ENCODE assay signal across 24 mouse cellular contexts in the genomic region with DNA sequence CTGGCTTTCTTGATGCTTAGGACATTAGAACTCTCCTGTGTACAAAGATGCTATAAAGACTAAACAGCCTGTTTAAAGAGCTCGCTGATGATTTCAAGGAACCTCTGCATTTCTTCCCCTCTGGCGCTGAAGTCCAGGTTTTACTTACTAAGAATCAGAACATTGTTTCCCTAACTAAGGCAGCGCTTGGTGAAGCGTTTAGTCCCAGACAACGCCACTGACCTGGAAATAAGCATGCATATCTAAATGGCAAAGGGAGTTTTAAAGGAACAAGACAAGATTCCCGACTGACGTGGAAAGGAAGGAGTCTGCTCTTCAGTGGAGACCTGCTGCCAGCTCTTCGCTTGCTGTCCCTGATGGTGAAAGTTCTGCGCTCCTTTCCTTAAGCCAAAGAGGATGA.
DNase-seq lines count a peak whose midpoint lies in the region; ATAC-seq and TF ChIP-seq lines count a peak whose summit lies in the region.
"Had no signal": no experiment of that assay in that cellular context is flagged by ENCODE, and none has a peak within 500 bp of the region (broad histone marks: within the 10 kb centered on the region; RNA-seq: fewer than 3 reads in every experiment).

No protein-coding gene starts in this region.

- no peaks in the 10 kb centered on the region for H3K27me3 ChIP-seq in kidney, embryonic 16.5 days (ENCODE audit: insufficient read depth, low read length)
- H3K27me3 ChIP-seq in midbrain, postnatal 0 days (ENCODE audit: insufficient read depth, low read length), result no peaks in the 10 kb centered on the region
- H3K27me3 ChIP-seq in midbrain, embryonic 10.5 days (ENCODE audit: low read depth, poor library complexity, severe bottlenecking), result no peaks in the 10 kb centered on the region
- H3K27me3 ChIP-seq in kidney, embryonic 15.5 days, result no peaks in the 10 kb centered on the region
- no peaks in the 10 kb centered on the region for H3K27me3 ChIP-seq in forebrain, embryonic 15.5 days
- H3K27me3 ChIP-seq: CH12.LX; embryonic facial prominence, embryonic 15.5 days; hindbrain, embryonic 13.5 days had no signal

- H3K4me1 ChIP-seq in kidney, embryonic 16.5 days (ENCODE audit: insufficient read depth, low read length), result no peaks in the 10 kb centered on the region
- H3K4me1 ChIP-seq in midbrain, postnatal 0 days (ENCODE audit: insufficient read depth, low read length), result 0 out of 2 replicates have a peak, but pooled peaks cover 3% of the 10 kb centered on the region
- peaks cover 4% of the 10 kb centered on the region; the same call in 1 of the 2 replicates for H3K4me1 ChIP-seq in midbrain, embryonic 10.5 days
- peaks cover 6% of the 10 kb centered on the region; the same call in 1 of the 2 replicates for H3K4me1 ChIP-seq in kidney, embryonic 15.5 days
- H3K4me1 ChIP-seq in forebrain, embryonic 15.5 days, result no peaks in the 10 kb centered on the region
- H3K4me1 ChIP-seq: embryonic facial prominence, embryonic 15.5 days; heart, embryonic 10.5 days had no signal

- no peak overlapping the region for H3K4me2 ChIP-seq in kidney, embryonic 16.5 days (replicated peaks; ENCODE audit: low read depth, low read length)
- no peak overlapping the region for H3K4me2 ChIP-seq in midbrain, postnatal 0 days (ENCODE audit: low read depth, low read length, poor library complexity, severe bottlenecking)
- no peak overlapping the region for H3K4me2 ChIP-seq in kidney, embryonic 15.5 days
- H3K4me2 ChIP-seq in forebrain, embryonic 15.5 days (replicated peaks), result no peak overlapping the region
- H3K4me2 ChIP-seq: embryonic facial prominence, embryonic 15.5 days; hindbrain, embryonic 13.5 days had no signal

- H3K9ac ChIP-seq in kidney, embryonic 16.5 days (replicated peaks; ENCODE audit: low read length), result no peak overlapping the region
- no peak overlapping the region for H3K9ac ChIP-seq in midbrain, postnatal 0 days (replicated peaks; ENCODE audit: low read length, poor library complexity, severe bottlenecking)
- no peak overlapping the region for H3K9ac ChIP-seq in kidney, embryonic 15.5 days
- H3K9ac ChIP-seq in forebrain, embryonic 15.5 days (replicated peaks), result no peak overlapping the region
- H3K9ac ChIP-seq: embryonic facial prominence, embryonic 15.5 days; hindbrain, embryonic 13.5 days had no signal

- no peak for TF ChIP-seq CTCF in midbrain, postnatal 0 days (IDR thresholded peaks at IDR 0.05)

- no peak overlapping the region for H3K27ac ChIP-seq in kidney, embryonic 16.5 days (ENCODE audit: low read length)
- no peak overlapping the region for H3K27ac ChIP-seq in midbrain, postnatal 0 days (ENCODE audit: low read depth, low read length)
- no peak overlapping the region for H3K27ac ChIP-seq in midbrain, embryonic 10.5 days (replicated peaks)
- H3K27ac ChIP-seq in kidney, embryonic 15.5 days, result no peak overlapping the region
- H3K27ac ChIP-seq in forebrain, embryonic 15.5 days (replicated peaks), result no peak overlapping the region
- H3K27ac ChIP-seq: embryonic facial prominence, embryonic 15.5 days; forebrain, embryonic 10.5 days; heart, embryonic 10.5 days; hindbrain, embryonic 13.5 days had no signal

- DNase-seq in kidney, adult 18-20 months, result peak; percentile 9
- peak; percentile 17 for DNase-seq in midbrain, postnatal 0 days (ENCODE audit: low spot score)
- DNase-seq in midbrain, embryonic 10.5 days (ENCODE audit: low spot score), result no peak
- DNase-seq in retina, embryonic 14.5 days (ENCODE audit: low spot score), result peak; percentile 60
- DNase-seq in spleen, postnatal 10 days (ENCODE audit: low spot score in 2 of 2), result no peak
- DNase-seq: adrenal gland, adult 2 months; adrenal gland, postnatal 25 days; cerebellum, adult 8-10 months; cerebellum, postnatal 14 days; embryo, embryonic 11 days; gastrocnemius, postnatal 36 days; heart, adult 18-20 months; heart, postnatal 10 days; heart, postnatal 4 days had no signal

- no peaks in the 10 kb centered on the region for H3K9me3 ChIP-seq in kidney, embryonic 16.5 days (ENCODE audit: low read length)
- no peaks in the 10 kb centered on the region for H3K9me3 ChIP-seq in midbrain, postnatal 0 days (ENCODE audit: low read length)
- no peaks in the 10 kb centered on the region for H3K9me3 ChIP-seq in midbrain, embryonic 10.5 days (replicated peaks)
- H3K9me3 ChIP-seq in kidney, embryonic 15.5 days (replicated peaks), result no peaks in the 10 kb centered on the region
- H3K9me3 ChIP-seq in forebrain, embryonic 15.5 days, result no peaks in the 10 kb centered on the region
- H3K9me3 ChIP-seq: embryonic facial prominence, embryonic 15.5 days; forebrain, embryonic 10.5 days; heart, embryonic 10.5 days; hindbrain, embryonic 13.5 days had no signal

- WGBS in kidney, embryonic 16.5 days, result 51% methylated on average over 9 of the region's 9 CpGs
- 53% methylated on average over 9 of the region's 9 CpGs for WGBS in midbrain, postnatal 0 days
- 58% methylated on average over 9 of the region's 9 CpGs for WGBS in midbrain, embryonic 10.5 days
- WGBS in kidney, embryonic 15.5 days, result 59% methylated on average over 9 of the region's 9 CpGs
- 61% methylated on average over 9 of the region's 9 CpGs for WGBS in forebrain, embryonic 15.5 days

- no peaks in the 10 kb centered on the region for H3K36me3 ChIP-seq in kidney, embryonic 16.5 days (ENCODE audit: insufficient read depth, low read length)
- H3K36me3 ChIP-seq in midbrain, postnatal 0 days (ENCODE audit: insufficient read depth, low read length), result no peaks in the 10 kb centered on the region
- H3K36me3 ChIP-seq in midbrain, embryonic 10.5 days, result no peaks in the 10 kb centered on the region
- no peaks in the 10 kb centered on the region for H3K36me3 ChIP-seq in kidney, embryonic 15.5 days
- H3K36me3 ChIP-seq in forebrain, embryonic 15.5 days, result no peaks in the 10 kb centered on the region
- H3K36me3 ChIP-seq: embryonic facial prominence, embryonic 15.5 days; forebrain, embryonic 10.5 days; heart, embryonic 10.5 days; hindbrain, embryonic 13.5 days had no signal

- H3K4me3 ChIP-seq in kidney, embryonic 16.5 days (ENCODE audit: low read length), result no peak overlapping the region
- H3K4me3 ChIP-seq in midbrain, postnatal 0 days (ENCODE audit: low read depth, low read length), result no peak overlapping the region
- no peak overlapping the region for H3K4me3 ChIP-seq in midbrain, embryonic 10.5 days
- no peak overlapping the region for H3K4me3 ChIP-seq in kidney, embryonic 15.5 days (replicated peaks)
- no peak overlapping the region for H3K4me3 ChIP-seq in forebrain, embryonic 15.5 days
- H3K4me3 ChIP-seq: embryonic facial prominence, embryonic 15.5 days; erythroblast, embryonic 14.5 days; forebrain, embryonic 10.5 days; heart, embryonic 10.5 days; hindbrain, embryonic 13.5 days had no signal

- no peak for ATAC-seq in kidney, embryonic 16.5 days (ENCODE audit: low FRiP score, low TSS enrichment)
- no peak for ATAC-seq in midbrain, postnatal 0 days (ENCODE audit: low FRiP score)
- ATAC-seq in kidney, embryonic 15.5 days (replicated peaks; ENCODE audit: low FRiP score), result 0 out of 2 replicates have a peak, but pooled peaks have one; percentile 29
- no peak for ATAC-seq in forebrain, embryonic 15.5 days (replicated peaks)
- ATAC-seq: forebrain, embryonic 14.5 days had no signal

Comparison
In these comparisons a context has a peak if more than half of its experiments do, and no peak if none do; other contexts are left out.
1. DNase-seq: peak in kidney, adult 18-20 months (single experiment), midbrain, postnatal 0 days (single experiment) and retina, embryonic 14.5 days (single experiment); none in midbrain, embryonic 10.5 days (single experiment) and spleen, postnatal 10 days (0 of 2).